Mouse (Mus musculus) megakaryocyte, embryonic 14.5 days (primary cell): Measurements from ENCODE around the gene Pfkfb3.

Experiments
- FLI1 ChIP-seq: IDR thresholded peaks from 2 replicates; pipeline ENCODE4 v1.6.1; 2012; ENCODE audit warnings: low read length, inconsistent platforms, mixed read lengths
- GATA1 ChIP-seq: IDR thresholded peaks from 3 replicates; pipeline ENCODE4 v1.6.1; 2012; ENCODE audit warnings: mixed read lengths, low read length, inconsistent platforms, borderline replicate concordance

GRCm38 (mm10) chr2:11547609-11548008 is 6.3 kb downstream of the Pfkfb3 start:
- TF ChIP-seq GATA1, result no peak
- no peak for TF ChIP-seq FLI1
